Comparison of ENCODE assay signal across 10 mouse cellular contexts in genomic region chr17:67989716-67990115, GRCm38 (mm10). TPM values are rescaled to one million over a fixed set of nuclear protein-coding genes. Genes with fewer than 3 reads are reported as not detected.
DNase-seq lines count a peak whose midpoint lies in the region; ATAC-seq and TF ChIP-seq lines count a peak whose summit lies in the region.
"Had no signal": no experiment of that assay in that cellular context is flagged by ENCODE, and none has a peak within 500 bp of the region (broad histone marks: within the 10 kb centered on the region; RNA-seq: fewer than 3 reads in every experiment).

No protein-coding gene starts in this region.

- H3K4me2 ChIP-seq in heart, embryonic 15.5 days = 0 out of 2 replicates have a peak overlapping the region, but pooled peaks have one; percentile 42
- peak overlapping the region; percentile 7; the same call in 1 of the 2 replicates for H3K4me2 ChIP-seq in intestine, embryonic 15.5 days (replicated peaks)
- no peak overlapping the region for H3K4me2 ChIP-seq in stomach, postnatal 0 days (replicated peaks; ENCODE audit: low read depth)
- H3K4me2 ChIP-seq in midbrain, postnatal 0 days (ENCODE audit: low read depth, low read length, poor library complexity, severe bottlenecking) = no peak overlapping the region

- H3K9me3 ChIP-seq in heart, embryonic 15.5 days (replicated peaks) = no peaks in the 10 kb centered on the region
- H3K9me3 ChIP-seq in intestine, embryonic 15.5 days = no peaks in the 10 kb centered on the region
- H3K9me3 ChIP-seq in stomach, postnatal 0 days (ENCODE audit: control insufficient read depth, low read length) = no peaks in the 10 kb centered on the region
- no peaks in the 10 kb centered on the region for H3K9me3 ChIP-seq in midbrain, postnatal 0 days (ENCODE audit: low read length)

- TF ChIP-seq CTCF in lung, adult 2 months (IDR thresholded peaks at IDR 0.05; ENCODE audit: insufficient read depth, low read length) = no peak
- TF ChIP-seq CTCF in stomach, postnatal 0 days (IDR thresholded peaks at IDR 0.05; ENCODE audit: low read depth) = no peak
- no peak for TF ChIP-seq CTCF in midbrain, postnatal 0 days (IDR thresholded peaks at IDR 0.05)

- no peaks in the 10 kb centered on the region for H3K36me3 ChIP-seq in heart, embryonic 15.5 days
- H3K36me3 ChIP-seq in intestine, embryonic 15.5 days = no peaks in the 10 kb centered on the region
- H3K36me3 ChIP-seq in stomach, postnatal 0 days (ENCODE audit: control insufficient read depth, insufficient read depth, low read length) = no peaks in the 10 kb centered on the region
- H3K36me3 ChIP-seq in midbrain, postnatal 0 days (ENCODE audit: insufficient read depth, low read length) = no peaks in the 10 kb centered on the region

- ATAC-seq in heart, embryonic 15.5 days (replicated peaks; ENCODE audit: insufficient number of reproducible peaks, insufficient read depth, low FRiP score, low read depth) = no peak
- no peak for ATAC-seq in intestine, embryonic 15.5 days
- ATAC-seq in stomach, postnatal 0 days (ENCODE audit: low FRiP score, low TSS enrichment) = no peak
- ATAC-seq in midbrain, postnatal 0 days (ENCODE audit: low FRiP score) = no peak
- ATAC-seq: midbrain, embryonic 16.5 days had no signal

- H3K27me3 ChIP-seq in heart, embryonic 15.5 days = no peaks in the 10 kb centered on the region
- no peaks in the 10 kb centered on the region for H3K27me3 ChIP-seq in intestine, embryonic 15.5 days (replicated peaks)
- H3K27me3 ChIP-seq in stomach, postnatal 0 days (ENCODE audit: control insufficient read depth, insufficient read depth, low read length) = no peaks in the 10 kb centered on the region
- no peaks in the 10 kb centered on the region for H3K27me3 ChIP-seq in midbrain, postnatal 0 days (ENCODE audit: insufficient read depth, low read length)

- H3K9ac ChIP-seq in heart, embryonic 15.5 days = no peak overlapping the region
- H3K9ac ChIP-seq in intestine, embryonic 15.5 days = no peak overlapping the region
- H3K9ac ChIP-seq in stomach, postnatal 0 days (ENCODE audit: low read length) = no peak overlapping the region
- no peak overlapping the region for H3K9ac ChIP-seq in midbrain, postnatal 0 days (replicated peaks; ENCODE audit: low read length, poor library complexity, severe bottlenecking)

- H3K27ac ChIP-seq in heart, embryonic 15.5 days = peak overlapping the region; percentile 66
- peak overlapping the region; percentile 61 for H3K27ac ChIP-seq in intestine, embryonic 15.5 days
- H3K27ac ChIP-seq in stomach, postnatal 0 days (replicated peaks) = peak overlapping the region; percentile 69
- no peak overlapping the region for H3K27ac ChIP-seq in midbrain, postnatal 0 days (ENCODE audit: low read depth, low read length)

- peaks cover 23% of the 10 kb centered on the region for H3K4me1 ChIP-seq in heart, embryonic 15.5 days (replicated peaks)
- H3K4me1 ChIP-seq in lung, adult 2 months (ENCODE audit: control insufficient read depth, insufficient read depth, low read length) = peaks cover 11% of the 10 kb centered on the region
- H3K4me1 ChIP-seq in intestine, embryonic 15.5 days (replicated peaks) = peaks cover 26% of the 10 kb centered on the region
- H3K4me1 ChIP-seq in stomach, postnatal 0 days (replicated peaks; ENCODE audit: control insufficient read depth, insufficient read depth) = 0 out of 2 replicates have a peak, but pooled peaks cover 2% of the 10 kb centered on the region
- no peaks in the 10 kb centered on the region for H3K4me1 ChIP-seq in midbrain, postnatal 0 days (ENCODE audit: insufficient read depth, low read length)

- H3K4me3 ChIP-seq in heart, embryonic 15.5 days = no peak overlapping the region
- no peak overlapping the region for H3K4me3 ChIP-seq in lung, adult 2 months (replicated peaks; ENCODE audit: extremely low read depth, low read depth, low read length)
- no peak overlapping the region for H3K4me3 ChIP-seq in intestine, embryonic 15.5 days (replicated peaks)
- no peak overlapping the region for H3K4me3 ChIP-seq in stomach, postnatal 0 days (ENCODE audit: low read depth, low read length)
- H3K4me3 ChIP-seq in midbrain, postnatal 0 days (ENCODE audit: low read depth, low read length) = no peak overlapping the region

- 18% methylated on average over 5 of the region's 5 CpGs for WGBS in heart, embryonic 15.5 days
- WGBS in lung, adult 2 months = 33% methylated on average over 5 of the region's 5 CpGs
- 22% methylated on average over 5 of the region's 5 CpGs for WGBS in intestine, embryonic 15.5 days
- 36% methylated on average over 5 of the region's 5 CpGs for WGBS in stomach, postnatal 0 days
- WGBS in midbrain, postnatal 0 days = 63% methylated on average over 5 of the region's 5 CpGs

- intact Hi-C loops in heart, postnatal 36 days (cut with DNase I) = no loop called here

- DNase-seq in heart, postnatal 36 days = no peak
- DNase-seq in lung, postnatal 10 days = peak; percentile 21
- DNase-seq in lung, adult 2 months = no peak
- no peak for DNase-seq in stomach, postnatal 0 days (ENCODE audit: low spot score)
- DNase-seq in midbrain, postnatal 0 days (ENCODE audit: low spot score) = no peak
- no peak for DNase-seq in adrenal gland, adult 8-10 months
- DNase-seq: thymus, postnatal 4 days had no signal

- TF ChIP-seq EP300 in stomach, postnatal 0 days (optimal IDR thresholded peaks at IDR 0.05) = no peak

- no peak for TF ChIP-seq POLR2A in lung, adult 2 months (IDR thresholded peaks at IDR 0.05; ENCODE audit: borderline replicate concordance, extremely low read depth, low read depth, low read length)

RNA-seq across cellular contexts. Expression of gene Arhgap28, which starts 14.2 kb away (rescaled TPM):
- 11.6 and 16.3 TPM in 2 replicates for polyA plus RNA-seq in heart, embryonic 15.5 days (2015; fragmentation: Nextera tagmentation; extraction: Ambion mirVana)
- total RNA-seq in heart, postnatal 36 days (2021) = 1 to 10 TPM; 2.0 to 3.7 TPM
- polyA plus RNA-seq in lung, adult 2 months (2012; rRNA removed) = 4.8 and 7.4 TPM in 2 replicates
- 17.5 and 19.1 TPM in 2 replicates for polyA plus RNA-seq in intestine, embryonic 15.5 days (2015; fragmentation: Nextera tagmentation; extraction: Ambion mirVana)
- polyA plus RNA-seq in stomach, postnatal 0 days (2015; fragmentation: Nextera tagmentation; extraction: Ambion mirVana) = 5.7 and 5.8 TPM in 2 replicates
- total RNA-seq in midbrain, postnatal 0 days (2014; rRNA removed) = 5.1 and 6.6 TPM in 2 replicates
- polyA plus RNA-seq in midbrain, postnatal 0 days (2015; fragmentation: Nextera tagmentation; extraction: Ambion mirVana) = 2.8 and 2.9 TPM in 2 replicates
- 10 to 100 TPM; 11.6 to 19.9 (median 16.3) TPM for total RNA-seq in adrenal gland, adult 8-10 months (2022)

Comparison
In these comparisons a context has a peak if more than half of its experiments do, and no peak if none do; other contexts are left out.
1. H3K4me2 ChIP-seq: peak in heart, embryonic 15.5 days (single experiment) and intestine, embryonic 15.5 days (single experiment); none in stomach, postnatal 0 days (single experiment) and midbrain, postnatal 0 days (single experiment).